Mouse (Mus musculus): ENCODE results near the gene Prr15l. TPM values are rescaled to one million over a fixed set of nuclear protein-coding genes. Genes with fewer than 3 reads are reported as not detected.
A peak's percentile ranks its signal among the peaks of the same experiment; 100 is the strongest.

Prr15l gene
- polyA plus RNA-seq (2012; rRNA removed) (2.8 and 3.3 TPM in 2 replicates), polyA plus RNA-seq (2014; fragmentation: Nextera tagmentation; extraction: Ambion mirVana) (4.9 and 8.5 TPM in 2 replicates)

GRCm38 (mm10) chr11:96928088-96928487 is at the start of gene Prr15l:
Prr15l (plus strand) TSS chr11:96928104.
- 0 out of 2 replicates have a peak within 1 kb of the TSS, but pooled peaks have one; percentile 14 for H3K4me2 ChIP-seq (ENCODE audit: low read depth)
- H3K4me3 ChIP-seq (ENCODE audit: insufficient read depth in 1 of 2, low read depth in 2 of 2, low read length in 2 of 2) = no peak within 1 kb of the TSS
- no peak within 1 kb of the TSS; the same call in none of the 2 replicates for H3K9ac ChIP-seq (replicated peaks)
- no peak for TF ChIP-seq CTCF (IDR thresholded peaks at IDR 0.05; ENCODE audit: low read depth)
- no peak for TF ChIP-seq EP300 (IDR thresholded peaks at IDR 0.05; ENCODE audit: low read depth)
- peak within 1 kb of the TSS; percentile 94 for H3K27ac ChIP-seq
- H3K9me3 ChIP-seq (ENCODE audit: control insufficient read depth, low read length) = no peaks in the 10 kb centered on the region
- DNase-seq (ENCODE audit: low read depth in 3 of 3, low spot score in 3 of 3) (no peak), ATAC-seq (ENCODE audit: insufficient read depth) (no peak)
- no peaks in the 10 kb centered on the region for H3K36me3 ChIP-seq (replicated peaks; ENCODE audit: control insufficient read depth, insufficient read depth, low read depth)
- peaks cover 75 to 80% of the 10 kb centered on the region in 2 experiments for H3K4me1 ChIP-seq (replicated peaks; ENCODE audit: control insufficient read depth in 2 of 2, insufficient read depth in 2 of 2, low read length in 1 of 2)
- no peaks in the 10 kb centered on the region for H3K27me3 ChIP-seq (ENCODE audit: control insufficient read depth, insufficient read depth, low read length)
- WGBS (ENCODE audit: insufficient replicate concordance) = 70% methylated on average over 2 of the region's 2 CpGs

DNA sequence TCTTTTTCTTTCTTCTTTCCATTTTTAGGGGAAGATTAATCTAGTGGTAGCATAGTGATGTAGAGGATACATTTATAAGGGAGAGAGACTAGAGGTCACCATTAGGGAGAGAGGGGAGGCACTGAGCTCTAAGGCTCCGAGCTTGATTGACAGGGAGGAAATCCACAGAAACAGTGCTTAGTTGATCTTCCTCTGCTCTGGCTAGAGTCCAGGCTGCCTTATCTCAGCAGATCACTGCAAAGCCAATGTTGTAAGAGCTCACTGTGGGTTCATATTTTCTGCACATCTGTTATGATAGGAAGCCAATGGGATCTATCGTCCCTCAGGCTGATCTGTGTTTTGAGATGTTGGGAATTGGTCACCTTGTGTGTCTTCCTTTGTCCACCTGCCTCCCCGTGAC is 49.2 kb upstream of the Prr15l start:
- Histone ChIP-seq H3K9me3 (ENCODE audit: control insufficient read depth, low read length) (no peaks in the 10 kb centered on the region), H3K4me3 (ENCODE audit: insufficient read depth in 1 of 2, low read depth in 2 of 2, low read length in 2 of 2) (no peak overlapping the region), H3K4me1 (replicated peaks; ENCODE audit: control insufficient read depth in 2 of 2, insufficient read depth in 2 of 2, low read length in 1 of 2) (no peaks in the 10 kb centered on the region; a peak in 1 of 4 replicates), H3K9ac (replicated peaks) (no peak overlapping the region), H3K27me3 (ENCODE audit: control insufficient read depth, insufficient read depth, low read length) (peaks cover 32% of the 10 kb centered on the region), H3K27ac (no peak overlapping the region), H3K36me3 (replicated peaks; ENCODE audit: control insufficient read depth, insufficient read depth, low read depth) (no peaks in the 10 kb centered on the region), H3K4me2 (ENCODE audit: low read depth) (no peak overlapping the region)
- WGBS (ENCODE audit: insufficient replicate concordance) = 9% methylated on average over 3 of the region's 3 CpGs
- no peak for ATAC-seq (ENCODE audit: insufficient read depth)
- no peak for DNase-seq (ENCODE audit: low read depth in 3 of 3, low spot score in 3 of 3)
- no peak for TF ChIP-seq CTCF (IDR thresholded peaks at IDR 0.05; ENCODE audit: low read depth)
- no peak for TF ChIP-seq EP300 (IDR thresholded peaks at IDR 0.05; ENCODE audit: low read depth)

DNA sequence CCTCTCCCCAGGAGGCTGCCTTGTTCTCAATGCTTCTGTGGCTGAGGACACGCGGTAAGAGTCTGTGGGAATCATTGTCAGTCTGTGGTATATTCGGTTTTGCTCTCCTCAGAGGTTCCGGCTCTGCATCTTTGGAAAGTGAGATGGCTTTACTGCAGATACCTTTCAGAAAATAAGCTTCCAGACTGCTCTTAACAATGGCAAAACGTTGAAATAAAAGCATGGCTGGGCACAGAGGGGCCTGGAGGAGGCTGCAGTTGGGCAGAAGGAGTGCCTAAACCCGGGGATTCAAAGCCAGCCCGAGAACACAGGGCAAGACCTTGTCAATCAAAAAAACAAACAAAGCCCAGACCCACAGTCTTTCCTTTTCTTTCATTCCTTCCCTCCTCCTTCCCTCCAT is 48.5 kb upstream of the Prr15l start:
- 16% methylated on average over 7 of the region's 7 CpGs for WGBS (ENCODE audit: insufficient replicate concordance)
- H3K4me3 ChIP-seq (ENCODE audit: insufficient read depth in 1 of 2, low read depth in 2 of 2, low read length in 2 of 2) = no peak overlapping the region
- no peak overlapping the region for H3K4me2 ChIP-seq (ENCODE audit: low read depth)
- no peak for DNase-seq (ENCODE audit: low read depth in 3 of 3, low spot score in 3 of 3)
- H3K36me3 ChIP-seq (replicated peaks; ENCODE audit: control insufficient read depth, insufficient read depth, low read depth) = no peaks in the 10 kb centered on the region
- no peak for ATAC-seq (ENCODE audit: insufficient read depth)
- no peak overlapping the region for H3K27ac ChIP-seq
- no peaks in the 10 kb centered on the region; a peak in 1 of 4 replicates for H3K4me1 ChIP-seq (replicated peaks; ENCODE audit: control insufficient read depth in 2 of 2, insufficient read depth in 2 of 2, low read length in 1 of 2)
- TF ChIP-seq CTCF (IDR thresholded peaks at IDR 0.05; ENCODE audit: low read depth) = no peak
- TF ChIP-seq EP300 (IDR thresholded peaks at IDR 0.05; ENCODE audit: low read depth) = no peak
- no peaks in the 10 kb centered on the region for H3K9me3 ChIP-seq (ENCODE audit: control insufficient read depth, low read length)
- no peak overlapping the region for H3K9ac ChIP-seq (replicated peaks)
- peaks cover 32% of the 10 kb centered on the region for H3K27me3 ChIP-seq (ENCODE audit: control insufficient read depth, insufficient read depth, low read length)

- Histone ChIP-seq H3K9me3 (ENCODE audit: control insufficient read depth, low read length) (no peaks in the 10 kb centered on the region), H3K4me1 (replicated peaks; ENCODE audit: control insufficient read depth in 2 of 2, insufficient read depth in 2 of 2, low read length in 1 of 2) (no peaks in the 10 kb centered on the region; a peak in 1 of 4 replicates), H3K9ac (replicated peaks) (no peak overlapping the region), H3K36me3 (replicated peaks; ENCODE audit: control insufficient read depth, insufficient read depth, low read depth) (no peaks in the 10 kb centered on the region), H3K27ac (no peak overlapping the region), H3K4me2 (ENCODE audit: low read depth) (no peak overlapping the region), H3K27me3 (ENCODE audit: control insufficient read depth, insufficient read depth, low read length) (peaks cover 24% of the 10 kb centered on the region), H3K4me3 (ENCODE audit: insufficient read depth in 1 of 2, low read depth in 2 of 2, low read length in 2 of 2) (no peak overlapping the region)
- WGBS (ENCODE audit: insufficient replicate concordance) = 52% methylated on average over 9 of the region's 9 CpGs
- TF ChIP-seq CTCF (IDR thresholded peaks at IDR 0.05; ENCODE audit: low read depth) (no peak), EP300 (IDR thresholded peaks at IDR 0.05; ENCODE audit: low read depth) (no peak)
- no peak; the same call in 1 of the 2 replicates for ATAC-seq (ENCODE audit: insufficient read depth)
- DNase-seq (ENCODE audit: low read depth in 3 of 3, low spot score in 3 of 3) = no peak
Observed at GRCm38 (mm10) chr11:96880296-96880695, 47.6 kb upstream of the Prr15l start.

DNA sequence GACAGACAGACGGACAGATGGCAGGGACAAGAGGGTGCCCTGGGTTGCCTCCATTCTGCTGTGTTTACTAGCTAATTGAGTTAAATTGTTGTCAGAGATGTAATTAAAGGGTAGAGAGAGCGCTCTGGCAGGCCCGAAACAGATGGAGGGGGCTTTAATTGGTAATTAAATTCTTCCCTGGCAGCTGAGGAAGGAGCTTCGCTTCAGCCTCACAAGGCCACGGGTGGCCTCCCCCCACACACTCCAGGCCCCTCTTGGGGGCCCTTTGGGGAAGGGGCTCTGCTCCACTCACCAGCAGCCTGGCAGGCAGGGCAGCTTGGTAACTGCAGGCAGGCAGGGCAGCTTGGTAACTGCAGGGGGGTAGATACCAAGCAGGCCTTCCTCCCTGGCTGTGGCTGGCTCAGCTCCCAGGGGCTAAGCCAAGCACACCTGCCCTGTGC is 42.0 kb upstream of the Prr15l start:
- Histone ChIP-seq H3K9me3 (ENCODE audit: control insufficient read depth, low read length) (no peaks in the 10 kb centered on the region), H3K27ac (no peak overlapping the region), H3K27me3 (ENCODE audit: control insufficient read depth, insufficient read depth, low read length) (no peaks in the 10 kb centered on the region), H3K4me3 (ENCODE audit: insufficient read depth in 1 of 2, low read depth in 2 of 2, low read length in 2 of 2) (no peak overlapping the region), H3K4me2 (ENCODE audit: low read depth) (no peak overlapping the region), H3K36me3 (replicated peaks; ENCODE audit: control insufficient read depth, insufficient read depth, low read depth) (no peaks in the 10 kb centered on the region), H3K9ac (replicated peaks) (no peak overlapping the region), H3K4me1 (replicated peaks; ENCODE audit: control insufficient read depth in 2 of 2, insufficient read depth in 2 of 2, low read length in 1 of 2) (no peaks in the 10 kb centered on the region; a peak in 1 of 4 replicates)
- 60% methylated on average over 5 of the region's 5 CpGs for WGBS (ENCODE audit: insufficient replicate concordance)
- TF ChIP-seq EP300 (IDR thresholded peaks at IDR 0.05; ENCODE audit: low read depth) (no peak), CTCF (IDR thresholded peaks at IDR 0.05; ENCODE audit: low read depth) (no peak)
- ATAC-seq (ENCODE audit: insufficient read depth) (no peak), DNase-seq (ENCODE audit: low read depth in 3 of 3, low spot score in 3 of 3) (no peak)

Measured in liver, embryonic 14.5 days (tissue).